Mouse (Mus musculus) intestine, embryonic 16.5 days (tissue): ENCODE results near the gene Ldlrad3. TPM values are rescaled to one million over a fixed set of nuclear protein-coding genes. Genes with fewer than 3 reads are reported as not detected.
A peak's percentile ranks its signal among the peaks of the same experiment; 100 is the strongest.

Experiments
- ATAC-seq: fragments of 200-750 bp; cut with Nextera tagmentation; 2 replicates; pipeline ENCODE4 v1.8.0; 2017; ENCODE audit warnings: moderate TSS enrichment, moderate library complexity
- H3K27ac ChIP-seq: fragments of 300-500 bp; sonication (generic); 2 replicates; pipeline ENCODE4 v1.5.1; 2014; ENCODE audit warnings: mild to moderate bottlenecking, low read length
- H3K27me3 ChIP-seq: fragments of 300-500 bp; sonication (generic); replicated peaks from 2 replicates; pipeline ENCODE4 v1.6.1; 2014; ENCODE audit warnings: low read length, control low read depth, mixed read lengths; ENCODE audit not compliant: control insufficient read depth, insufficient read depth
- H3K36me3 ChIP-seq: fragments of 300-500 bp; sonication (generic); 2 replicates; pipeline ENCODE4 v1.6.1; 2014; ENCODE audit warnings: low read length, control low read depth; ENCODE audit not compliant: control insufficient read depth, insufficient read depth
- H3K4me1 ChIP-seq: fragments of 300-500 bp; sonication (generic); 2 replicates; pipeline ENCODE4 v1.6.1; 2014; ENCODE audit warnings: low read length, control low read depth, mixed read lengths; ENCODE audit not compliant: control insufficient read depth, insufficient read depth
- H3K4me2 ChIP-seq: fragments of 300-500 bp; sonication (generic); 2 replicates; pipeline ENCODE4 v1.6.1; 2014; ENCODE audit warnings: low read depth, low read length, control low read depth
- H3K4me3 ChIP-seq: fragments of 300-500 bp; sonication (generic); 2 replicates; pipeline ENCODE4 v1.5.1; 2014; ENCODE audit warnings: mild to moderate bottlenecking, low read length
- H3K9ac ChIP-seq: fragments of 300-500 bp; sonication (generic); 2 replicates; pipeline ENCODE4 v1.6.1; 2014; ENCODE audit warnings: low read depth, low read length
- H3K9me3 ChIP-seq: fragments of 300-500 bp; sonication (generic); 2 replicates; pipeline ENCODE4 v1.6.1; 2016; ENCODE audit warnings: low read length, control low read depth; ENCODE audit not compliant: control insufficient read depth
- WGBS: fragments of 180-500 bp; shearing (Covaris S2); extraction: QIAGEN DNeasy Blood & Tissue Kit; methylation state at CpG from one replicate; pipeline ENCODE4 v1.1.7; 2014; 5-methylcytosine and 5-hydroxymethylcytosine counted together
- polyA plus RNA-seq: library from polyadenylated mRNA; unstranded; fragments of >200 nt; fragmentation: Nextera tagmentation; extraction: Ambion mirVana; gene quantifications from 2 replicates; pipeline ENCODE4 v1.2.1, GENCODE M21; 2015

Ldlrad3 gene
- polyA plus RNA-seq, 1 experiment from 2014 or later: 18.8 TPM

DNA sequence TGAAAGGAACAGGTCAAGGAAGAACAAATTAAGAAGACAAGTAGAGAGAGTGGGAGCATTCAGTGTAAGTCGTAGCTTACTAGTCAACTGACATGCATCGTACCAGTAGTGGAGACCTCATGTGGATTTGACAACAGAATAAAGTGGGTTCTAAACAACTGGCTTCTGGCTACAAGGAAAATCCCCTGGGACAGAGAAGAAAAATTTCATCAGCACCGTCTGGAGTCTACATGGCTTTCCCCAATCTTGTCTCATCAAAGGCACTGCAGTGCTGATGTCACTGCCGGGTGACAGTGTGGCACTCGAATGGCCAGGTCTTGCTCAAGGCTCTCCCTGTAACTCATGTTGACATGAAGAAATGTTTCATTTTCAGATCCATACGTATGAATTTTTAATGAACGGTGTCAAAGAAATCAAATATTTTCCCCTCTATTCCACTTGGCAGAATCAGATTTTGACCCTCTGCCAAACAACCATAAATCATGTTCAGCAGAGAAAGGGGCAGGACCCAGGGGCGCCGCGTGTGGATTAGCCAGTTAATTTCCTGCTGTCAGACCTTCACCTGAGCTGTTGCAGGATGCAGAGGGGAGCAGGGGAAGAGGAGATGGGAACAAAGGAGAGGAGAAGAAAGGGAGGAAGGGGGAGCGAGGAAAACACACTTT lies 187.1 kb downstream of the Ldlrad3 start:
- H3K36me3 ChIP-seq: no peaks in the 10 kb centered on the region
- H3K27me3 ChIP-seq: no peaks in the 10 kb centered on the region
- WGBS: 40% methylated on average over 11 of the region's 11 CpGs
- no peaks in the 10 kb centered on the region for H3K9me3 ChIP-seq
- no peak overlapping the region for H3K4me2 ChIP-seq
- peak overlapping the region; percentile 17; the same call in 1 of the 2 replicates for H3K27ac ChIP-seq
- peaks cover 32% of the 10 kb centered on the region for H3K4me1 ChIP-seq
- no peak overlapping the region for H3K4me3 ChIP-seq
- H3K9ac ChIP-seq: no peak overlapping the region
- ATAC-seq: no peak

DNA sequence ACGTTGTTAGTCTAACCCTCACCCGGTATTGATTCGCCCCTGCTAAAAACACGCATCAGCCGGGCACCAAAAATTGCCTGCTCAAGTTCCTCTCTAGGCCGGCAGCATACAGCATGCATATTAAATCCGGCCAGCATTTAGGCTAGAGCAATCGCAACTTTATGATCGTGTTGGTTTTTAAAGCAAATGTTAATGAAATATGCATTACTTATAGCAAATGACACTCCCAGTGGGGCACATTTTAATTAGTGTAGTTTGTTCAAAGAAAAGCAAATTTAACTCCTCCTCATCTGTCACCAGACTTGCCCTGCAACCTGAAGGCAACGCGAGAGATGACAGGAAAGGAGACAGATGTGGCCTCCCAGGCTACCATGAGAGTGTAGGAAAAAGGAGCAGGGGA lies 189.2 kb downstream of the Ldlrad3 start:
- no peak overlapping the region for H3K4me2 ChIP-seq
- no peak overlapping the region for H3K27ac ChIP-seq
- H3K4me1 ChIP-seq: peaks cover 13% of the 10 kb centered on the region
- no peaks in the 10 kb centered on the region for H3K36me3 ChIP-seq
- 80% methylated on average over 11 of the region's 11 CpGs for WGBS
- no peak overlapping the region for H3K9ac ChIP-seq
- no peaks in the 10 kb centered on the region for H3K9me3 ChIP-seq
- no peak overlapping the region for H3K4me3 ChIP-seq
- ATAC-seq: no peak
- no peaks in the 10 kb centered on the region for H3K27me3 ChIP-seq

DNA sequence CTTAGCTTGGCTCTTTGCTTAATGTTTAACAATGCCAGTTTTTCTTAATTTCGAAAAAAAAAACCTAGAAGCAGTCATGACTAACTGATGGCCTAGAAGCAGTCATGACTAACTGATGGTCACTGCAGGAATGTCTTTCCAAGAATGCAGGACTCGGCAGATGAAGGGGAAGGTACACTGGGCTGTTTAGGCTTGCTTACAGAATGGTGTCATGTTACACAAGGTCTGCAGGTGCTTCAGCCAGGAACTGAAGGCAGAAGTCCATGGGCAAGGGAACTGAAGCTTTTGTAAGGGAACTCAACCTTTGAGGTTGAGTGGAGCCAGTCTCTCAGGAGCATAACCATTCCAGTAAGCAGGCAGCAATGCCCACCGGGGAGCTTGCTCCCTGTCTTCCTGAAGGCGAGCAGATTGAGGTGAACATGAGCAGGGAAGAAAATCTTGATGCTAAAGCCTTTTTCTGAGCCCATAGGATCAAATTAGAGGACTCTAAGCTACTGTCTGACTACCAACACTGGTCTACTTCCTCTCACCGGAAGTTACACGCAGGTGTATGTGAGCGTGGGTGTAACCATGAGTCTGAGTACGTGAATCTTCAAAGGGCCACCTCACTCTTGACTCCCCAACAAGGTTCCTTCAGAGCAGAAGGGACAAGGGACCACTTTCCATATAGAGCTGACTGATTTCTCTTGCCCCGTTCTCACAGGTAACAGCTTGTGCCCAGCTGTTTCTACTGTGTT lies 193.4 kb downstream of the Ldlrad3 start:
- H3K27ac ChIP-seq: no peak overlapping the region
- H3K9ac ChIP-seq: no peak overlapping the region
- 78% methylated on average over 9 of the region's 9 CpGs for WGBS
- no peaks in the 10 kb centered on the region for H3K9me3 ChIP-seq
- H3K4me3 ChIP-seq: no peak overlapping the region
- no peak for ATAC-seq
- peaks cover 7% of the 10 kb centered on the region; the same call in 1 of the 2 replicates for H3K4me1 ChIP-seq
- H3K4me2 ChIP-seq: no peak overlapping the region
- H3K36me3 ChIP-seq: no peaks in the 10 kb centered on the region
- H3K27me3 ChIP-seq: no peaks in the 10 kb centered on the region

DNA sequence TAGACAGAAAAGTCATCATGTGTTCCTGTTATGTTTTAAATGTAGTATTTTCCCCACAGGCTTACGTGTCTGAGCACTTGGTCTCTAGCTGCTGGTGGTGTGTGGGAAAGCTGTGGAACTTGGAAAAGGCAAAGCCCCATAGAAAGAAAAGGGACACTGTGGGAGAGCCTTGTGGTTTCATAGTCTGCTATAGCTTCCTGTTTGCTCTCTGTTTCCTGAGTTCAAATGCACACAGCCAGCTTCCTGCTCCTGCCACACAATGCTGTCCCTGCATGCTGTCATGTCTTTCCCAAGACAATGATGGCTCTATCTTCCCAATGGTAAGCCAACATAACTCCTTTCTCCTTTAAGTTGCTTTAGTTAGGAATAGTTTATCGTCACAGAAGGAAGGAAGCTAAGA lies 194.5 kb downstream of the Ldlrad3 start:
- H3K4me2 ChIP-seq: no peak overlapping the region
- no peaks in the 10 kb centered on the region for H3K27me3 ChIP-seq
- no peak overlapping the region for H3K27ac ChIP-seq
- peaks cover 7% of the 10 kb centered on the region; the same call in 1 of the 2 replicates for H3K4me1 ChIP-seq
- WGBS: 77% methylated on average over 2 of the region's 2 CpGs
- H3K9ac ChIP-seq: no peak overlapping the region
- H3K36me3 ChIP-seq: no peaks in the 10 kb centered on the region
- H3K9me3 ChIP-seq: no peaks in the 10 kb centered on the region
- H3K4me3 ChIP-seq: no peak overlapping the region
- ATAC-seq: no peak

DNA sequence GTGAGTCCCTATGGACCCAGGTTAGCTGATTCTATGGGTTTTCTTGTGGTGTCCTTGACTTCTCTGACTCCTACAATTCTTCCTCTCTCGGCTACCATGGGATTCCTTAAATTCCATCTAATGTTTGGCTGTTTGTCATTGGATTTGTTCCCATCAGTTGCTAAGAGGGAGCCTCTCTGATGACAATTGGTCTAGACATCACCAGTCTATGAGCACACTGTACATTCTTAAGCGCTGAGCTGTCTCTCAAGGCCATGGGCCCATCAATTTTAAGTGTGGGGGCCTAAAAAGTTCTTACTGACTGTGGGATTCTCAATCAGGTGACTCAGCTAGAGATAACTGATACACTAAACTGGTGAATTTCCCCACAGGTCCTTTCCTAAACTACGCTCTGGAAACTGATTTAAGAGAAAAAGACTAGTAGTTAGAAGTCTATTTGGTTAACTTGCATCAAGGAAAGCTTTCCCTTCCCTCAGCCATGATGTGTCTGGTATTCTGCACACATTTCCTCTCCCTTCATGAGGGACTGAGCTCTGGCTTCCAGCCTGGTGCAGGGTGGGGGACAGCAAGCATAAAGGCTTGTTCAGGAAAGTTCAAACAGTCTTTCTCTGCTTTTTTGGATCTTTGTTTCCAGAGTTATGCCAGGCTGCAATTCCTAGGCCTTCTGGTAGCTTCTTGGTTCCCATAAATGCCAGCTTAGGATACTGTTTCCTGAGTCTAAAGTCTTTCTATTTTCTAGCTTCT lies 199.7 kb downstream of the Ldlrad3 start:
- 70% methylated on average over 3 of the region's 3 CpGs for WGBS
- ATAC-seq: no peak
- Histone ChIP-seq H3K4me3 (no peak overlapping the region), H3K36me3 (no peaks in the 10 kb centered on the region), H3K27me3 (no peaks in the 10 kb centered on the region), H3K4me2 (no peak overlapping the region), H3K9me3 (no peaks in the 10 kb centered on the region), H3K4me1 (peaks cover 7% of the 10 kb centered on the region; the same call in 1 of the 2 replicates), H3K27ac (no peak overlapping the region), H3K9ac (no peak overlapping the region)

DNA sequence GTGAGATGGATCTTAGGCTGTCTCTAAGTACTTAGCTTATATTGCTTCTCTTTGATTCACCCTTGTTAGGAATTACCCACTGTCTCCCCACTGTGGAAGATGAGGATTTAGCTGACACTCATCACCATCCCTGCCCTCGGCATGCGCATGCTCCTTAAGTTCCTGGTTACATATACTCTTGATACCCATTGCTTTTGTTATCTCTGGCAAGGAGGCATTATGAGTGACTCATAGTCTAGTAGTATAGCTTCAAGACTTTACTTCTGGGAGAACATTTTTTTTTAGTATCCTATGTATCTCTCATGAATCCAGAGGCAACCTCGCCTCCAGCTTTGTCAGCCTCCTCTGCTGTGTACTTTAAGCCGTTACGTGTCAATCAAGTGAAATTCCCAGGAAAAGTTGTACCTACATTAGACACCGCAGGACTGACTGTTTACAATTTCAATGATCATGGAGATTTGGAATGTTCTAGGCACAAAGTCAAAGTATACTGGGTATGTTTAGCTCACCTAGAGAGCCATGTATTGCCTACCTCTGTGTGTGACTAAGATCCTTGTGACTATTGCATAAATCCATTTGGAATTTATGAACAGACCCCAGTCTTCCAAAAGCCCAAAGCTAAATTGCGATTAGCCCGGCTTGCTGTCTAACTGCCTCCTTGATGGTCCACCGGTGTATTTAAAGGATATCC lies 202.2 kb downstream of the Ldlrad3 start:
- H3K27ac ChIP-seq: no peak overlapping the region
- WGBS: 85% methylated on average over 9 of the region's 9 CpGs
- H3K4me2 ChIP-seq: no peak overlapping the region
- no peaks in the 10 kb centered on the region for H3K36me3 ChIP-seq
- H3K9me3 ChIP-seq: no peaks in the 10 kb centered on the region
- H3K27me3 ChIP-seq: no peaks in the 10 kb centered on the region
- no peak overlapping the region for H3K4me3 ChIP-seq
- H3K9ac ChIP-seq: no peak overlapping the region
- ATAC-seq: no peak
- peaks cover 4% of the 10 kb centered on the region; the same call in 1 of the 2 replicates for H3K4me1 ChIP-seq

DNA sequence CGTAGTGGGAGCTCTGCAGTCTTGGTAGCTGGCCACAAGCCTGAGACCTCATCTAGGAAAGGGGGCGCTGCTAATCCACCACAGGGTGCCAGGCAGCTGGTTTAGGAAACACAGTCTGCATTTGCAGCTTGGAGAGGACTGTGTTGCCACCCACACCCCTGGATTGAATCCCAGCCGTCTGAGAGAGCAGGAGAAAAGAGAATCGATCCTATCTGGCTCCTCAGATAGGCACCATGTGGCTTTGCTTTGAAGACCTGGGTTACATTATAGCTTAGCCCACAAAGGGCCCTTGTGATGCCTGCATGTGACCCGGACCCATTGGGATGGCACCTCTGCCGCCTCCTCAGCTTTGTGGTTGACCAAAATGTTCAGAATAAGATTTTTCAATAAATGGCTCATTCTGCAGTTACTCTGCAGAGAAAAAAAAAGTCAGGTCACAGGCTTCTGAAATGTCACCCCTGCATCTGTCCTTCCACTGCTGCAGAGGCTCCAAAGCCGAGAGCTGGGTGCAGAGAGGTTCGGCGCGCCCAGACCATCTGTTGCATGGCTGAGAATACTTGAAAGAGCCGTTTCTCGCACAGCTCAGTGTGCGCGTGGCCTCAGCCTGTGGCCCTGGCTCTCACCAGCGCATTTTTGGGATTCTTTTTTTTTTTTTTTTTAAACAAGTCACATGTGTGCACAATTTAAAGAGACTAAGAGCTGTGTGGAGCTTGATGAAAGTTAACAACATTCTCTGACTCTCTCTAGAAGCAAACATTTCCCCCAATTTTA lies 202.9 kb downstream of the Ldlrad3 start:
- no peak overlapping the region for H3K4me3 ChIP-seq
- ATAC-seq: peak; percentile 53
- no peaks in the 10 kb centered on the region for H3K9me3 ChIP-seq
- H3K4me1 ChIP-seq: peaks cover 8% of the 10 kb centered on the region
- H3K4me2 ChIP-seq: no peak overlapping the region
- H3K27me3 ChIP-seq: no peaks in the 10 kb centered on the region
- H3K36me3 ChIP-seq: no peaks in the 10 kb centered on the region
- H3K9ac ChIP-seq: no peak overlapping the region
- H3K27ac ChIP-seq: no peak overlapping the region
- 47% methylated on average over 15 of the region's 15 CpGs for WGBS

DNA sequence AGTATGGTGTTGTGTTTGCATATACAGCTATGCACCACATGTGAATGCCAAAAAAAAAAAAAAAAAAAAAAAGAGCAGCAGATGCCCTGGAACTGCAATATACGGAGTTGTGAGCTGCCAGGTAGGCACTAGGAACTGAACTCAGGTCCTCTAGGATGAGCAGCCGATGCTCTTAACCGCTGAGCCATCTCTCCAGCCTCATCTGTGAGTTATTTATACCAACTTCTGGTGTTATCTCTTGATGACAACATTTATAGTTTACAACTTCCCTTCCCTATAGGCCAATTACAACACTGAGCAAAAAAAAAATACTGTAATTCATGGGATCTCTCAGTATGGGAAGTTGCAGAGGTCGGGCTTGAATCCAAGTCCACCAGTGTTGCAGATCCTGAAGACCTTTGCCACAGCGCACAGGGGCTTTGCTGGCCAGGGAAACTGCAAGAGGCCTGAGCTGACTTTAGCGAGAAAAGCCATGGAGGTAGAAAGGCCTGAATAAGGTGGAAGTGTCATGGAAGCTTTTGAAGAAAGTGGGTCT lies 204.2 kb downstream of the Ldlrad3 start:
- Histone ChIP-seq H3K4me2 (no peak overlapping the region), H3K4me1 (peaks cover 8% of the 10 kb centered on the region), H3K9me3 (no peaks in the 10 kb centered on the region), H3K36me3 (no peaks in the 10 kb centered on the region), H3K4me3 (no peak overlapping the region), H3K9ac (no peak overlapping the region), H3K27ac (no peak overlapping the region), H3K27me3 (no peaks in the 10 kb centered on the region)
- no peak for ATAC-seq
- WGBS: 76% methylated on average over 6 of the region's 6 CpGs
